Mouse (Mus musculus): ENCODE data around the gene Sall4. TPM values are rescaled to one million over a fixed set of nuclear protein-coding genes. Genes with fewer than 3 reads are reported as not detected.

Sall4 gene
- polyA plus RNA-seq, 1 experiment from 2014 or later: 5.4 TPM

DNA sequence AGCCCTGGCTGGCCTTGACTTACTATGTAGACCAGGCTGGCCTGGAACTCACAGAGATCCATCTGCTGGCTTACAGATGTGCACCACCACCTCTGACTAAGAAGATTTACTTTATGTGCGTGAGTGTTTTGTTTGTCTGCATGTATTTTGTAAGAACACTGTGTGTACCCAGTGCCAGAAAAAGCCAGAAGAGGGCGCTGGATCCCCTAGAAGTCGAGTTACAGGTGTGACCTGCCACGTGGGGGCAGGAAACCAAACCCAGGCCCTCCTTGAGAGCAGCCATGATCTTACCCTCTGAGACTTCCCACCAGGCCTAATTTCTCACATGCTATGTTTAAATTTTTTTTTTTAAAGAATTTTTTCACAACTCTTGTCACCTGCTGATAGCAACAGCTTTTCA is 48.0 kb downstream of the Sall4 start:
- H3K9ac ChIP-seq: no peak overlapping the region
- H3K27me3 ChIP-seq: no peaks in the 10 kb centered on the region
- no peaks in the 10 kb centered on the region for H3K9me3 ChIP-seq (replicated peaks)
- no peaks in the 10 kb centered on the region for H3K4me1 ChIP-seq (replicated peaks)
- H3K36me3 ChIP-seq: no peaks in the 10 kb centered on the region
- H3K27ac ChIP-seq: no peak overlapping the region
- WGBS (ENCODE audit: insufficient replicate concordance): 49% methylated on average over 4 of the region's 4 CpGs
- DNase-seq (no peak), ATAC-seq (ENCODE audit: low read depth) (no peak)
- no peak overlapping the region for H3K4me3 ChIP-seq (replicated peaks)
- no peak overlapping the region for H3K4me2 ChIP-seq

GRCm38 (mm10) chr2:168718735-168719134 is 49.0 kb downstream of the Sall4 start:
- 73% methylated on average over 10 of the region's 10 CpGs for WGBS (ENCODE audit: insufficient replicate concordance)
- Histone ChIP-seq H3K9me3 (replicated peaks) (no peaks in the 10 kb centered on the region), H3K4me3 (replicated peaks) (no peak overlapping the region), H3K27me3 (no peaks in the 10 kb centered on the region), H3K4me1 (replicated peaks) (no peaks in the 10 kb centered on the region), H3K4me2 (no peak overlapping the region), H3K36me3 (no peaks in the 10 kb centered on the region), H3K9ac (no peak overlapping the region), H3K27ac (no peak overlapping the region)
- ATAC-seq (ENCODE audit: low read depth) (no peak), DNase-seq (no peak)

DNA sequence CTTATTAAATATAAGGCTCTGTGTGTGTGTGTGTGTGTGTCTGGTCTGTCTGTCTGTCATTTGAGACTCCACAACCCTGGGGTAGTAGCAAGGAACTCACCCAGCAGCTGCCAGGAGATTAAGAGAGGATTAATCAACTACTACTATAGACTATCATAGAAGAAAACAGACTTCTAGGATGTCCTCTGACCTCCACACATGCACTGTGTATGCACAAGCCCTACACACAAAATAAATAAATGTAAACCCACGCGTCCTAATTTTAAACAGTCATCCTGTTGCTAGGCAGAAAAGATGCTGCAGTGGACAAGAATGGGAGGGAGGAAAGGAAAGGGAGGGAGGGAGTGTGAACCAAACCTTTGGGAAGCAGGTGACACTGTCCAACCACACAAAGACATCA is 49.5 kb downstream of the Sall4 start:
- H3K4me1 ChIP-seq (replicated peaks): no peaks in the 10 kb centered on the region
- no peak overlapping the region for H3K27ac ChIP-seq
- no peak overlapping the region for H3K4me3 ChIP-seq (replicated peaks)
- 74% methylated on average over 2 of the region's 2 CpGs for WGBS (ENCODE audit: insufficient replicate concordance)
- ATAC-seq (ENCODE audit: low read depth) (no peak), DNase-seq (no peak)
- no peaks in the 10 kb centered on the region for H3K9me3 ChIP-seq (replicated peaks)
- no peaks in the 10 kb centered on the region for H3K27me3 ChIP-seq
- no peaks in the 10 kb centered on the region for H3K36me3 ChIP-seq
- no peak overlapping the region for H3K4me2 ChIP-seq
- H3K9ac ChIP-seq: no peak overlapping the region

DNA sequence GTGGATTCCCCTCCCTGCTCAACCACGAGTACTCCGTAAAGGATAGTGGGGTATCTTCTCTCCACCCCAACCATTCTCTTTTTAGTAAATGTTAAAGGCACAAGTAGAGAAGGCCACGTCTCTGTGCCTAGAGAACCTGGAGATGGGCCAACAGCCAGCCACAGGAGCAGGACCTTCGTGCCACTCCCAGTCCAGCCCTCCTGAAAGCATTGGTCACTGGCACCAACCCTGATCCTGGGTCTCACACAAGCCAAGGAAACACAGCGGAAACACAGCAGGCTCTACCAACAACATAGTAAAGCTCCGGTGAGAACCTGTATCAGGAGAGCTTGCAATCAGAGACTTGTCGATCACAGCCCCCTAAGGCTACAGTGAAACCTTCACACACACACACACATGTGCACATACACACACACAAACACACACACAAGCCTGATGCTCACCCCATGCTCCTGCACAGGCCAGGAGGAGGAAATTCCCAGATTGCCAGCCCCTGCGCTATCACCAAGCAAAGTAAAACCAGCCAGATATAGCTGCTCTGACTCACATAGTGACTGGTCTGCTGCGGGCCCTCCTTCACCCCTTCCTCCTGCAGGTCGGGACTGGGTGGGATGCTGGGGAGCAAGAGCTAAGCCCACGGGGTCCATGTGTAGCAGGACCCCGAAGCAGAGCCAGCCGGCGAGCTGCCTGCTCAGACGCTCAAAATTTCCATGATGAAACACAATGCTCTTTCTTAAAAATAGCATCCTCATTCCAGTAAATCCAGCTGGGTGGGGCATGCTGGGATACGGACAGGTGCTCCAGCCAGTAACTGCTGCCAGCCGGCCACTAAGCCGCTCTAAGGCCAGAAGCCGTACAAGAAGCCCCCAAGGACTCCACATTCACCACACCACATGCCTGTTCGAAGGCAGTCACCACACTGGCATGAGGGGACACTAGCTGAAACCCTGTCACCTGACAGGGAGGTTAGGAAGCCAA is 55.3 kb downstream of the Sall4 start:
- no peak for ATAC-seq (ENCODE audit: low read depth)
- no peak overlapping the region for H3K4me2 ChIP-seq
- H3K4me1 ChIP-seq (replicated peaks): 0 out of 2 replicates have a peak, but pooled peaks cover 4% of the 10 kb centered on the region
- no peaks in the 10 kb centered on the region for H3K36me3 ChIP-seq
- WGBS (ENCODE audit: insufficient replicate concordance): 79% methylated on average over 20 of the region's 20 CpGs
- DNase-seq: no peak
- H3K27me3 ChIP-seq: no peaks in the 10 kb centered on the region
- no peaks in the 10 kb centered on the region for H3K9me3 ChIP-seq (replicated peaks)
- no peak overlapping the region for H3K9ac ChIP-seq
- H3K27ac ChIP-seq: no peak overlapping the region
- no peak overlapping the region for H3K4me3 ChIP-seq (replicated peaks)

DNA sequence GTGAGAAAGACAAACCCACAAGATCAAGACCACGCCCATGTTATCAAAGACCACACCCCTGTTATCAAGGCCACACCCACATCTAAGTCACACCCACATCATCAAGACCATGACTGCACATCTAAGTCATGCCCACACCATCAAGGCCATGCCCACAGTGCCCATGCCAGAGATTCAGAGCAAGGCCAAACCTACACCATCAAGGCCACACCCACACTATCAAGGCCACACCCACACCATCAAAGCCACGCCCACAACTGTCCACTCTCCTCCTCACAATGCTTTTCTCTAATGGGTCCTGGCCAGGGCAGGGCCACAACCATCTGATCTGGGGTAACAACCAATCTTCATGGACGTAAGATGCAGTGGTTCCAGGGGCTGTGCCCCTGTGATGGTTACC is 56.8 kb downstream of the Sall4 start:
- no peak overlapping the region for H3K9ac ChIP-seq
- ATAC-seq (ENCODE audit: low read depth) (no peak), DNase-seq (no peak)
- no peaks in the 10 kb centered on the region for H3K9me3 ChIP-seq (replicated peaks)
- no peaks in the 10 kb centered on the region for H3K36me3 ChIP-seq
- no peaks in the 10 kb centered on the region for H3K27me3 ChIP-seq
- no peak overlapping the region for H3K27ac ChIP-seq
- 0 out of 2 replicates have a peak, but pooled peaks cover 4% of the 10 kb centered on the region for H3K4me1 ChIP-seq (replicated peaks)
- no peak overlapping the region for H3K4me3 ChIP-seq (replicated peaks)
- 48% methylated on average over 3 of the region's 3 CpGs for WGBS (ENCODE audit: insufficient replicate concordance)
- H3K4me2 ChIP-seq: no peak overlapping the region

DNA sequence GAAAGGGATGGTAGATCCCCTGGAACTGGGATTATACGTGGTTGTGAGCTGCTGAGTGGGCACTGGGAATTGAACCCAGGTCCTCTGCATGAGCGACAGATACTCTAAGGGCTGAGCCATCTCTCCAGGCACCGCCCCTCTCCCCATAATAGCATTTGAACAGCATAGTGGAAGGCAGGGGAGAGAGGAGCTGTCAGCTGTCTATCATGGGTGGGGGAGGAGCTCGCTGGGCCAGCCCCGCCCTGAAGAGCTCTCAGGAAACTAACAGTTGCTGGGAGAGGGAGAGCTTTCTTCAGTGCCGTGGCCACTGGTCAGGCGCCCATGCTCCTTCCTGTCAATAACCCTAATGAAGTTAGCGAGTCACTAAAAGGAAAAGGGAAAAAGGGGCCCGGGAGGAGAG is 60.0 kb downstream of the Sall4 start:
- Histone ChIP-seq H3K9ac (no peak overlapping the region), H3K4me1 (replicated peaks) (0 out of 2 replicates have a peak, but pooled peaks cover 7% of the 10 kb centered on the region), H3K9me3 (replicated peaks) (no peaks in the 10 kb centered on the region), H3K4me2 (no peak overlapping the region), H3K27me3 (no peaks in the 10 kb centered on the region), H3K4me3 (replicated peaks) (no peak overlapping the region), H3K27ac (no peak overlapping the region), H3K36me3 (no peaks in the 10 kb centered on the region)
- ATAC-seq (ENCODE audit: low read depth) (0 out of 2 replicates have a peak, but pooled peaks have one; percentile 39), DNase-seq (no peak)
- 26% methylated on average over 9 of the region's 9 CpGs for WGBS (ENCODE audit: insufficient replicate concordance)

- no peak overlapping the region for H3K27ac ChIP-seq
- no peaks in the 10 kb centered on the region for H3K27me3 ChIP-seq
- no peak overlapping the region for H3K9ac ChIP-seq
- 61% methylated on average over 13 of the region's 13 CpGs for WGBS (ENCODE audit: insufficient replicate concordance)
- H3K4me3 ChIP-seq (replicated peaks): no peak overlapping the region
- ATAC-seq (ENCODE audit: low read depth): no peak
- 0 out of 2 replicates have a peak, but pooled peaks cover 3% of the 10 kb centered on the region for H3K4me1 ChIP-seq (replicated peaks)
- no peaks in the 10 kb centered on the region for H3K9me3 ChIP-seq (replicated peaks)
- no peaks in the 10 kb centered on the region for H3K36me3 ChIP-seq
- H3K4me2 ChIP-seq: no peak overlapping the region
- no peak for DNase-seq
Observed at GRCm38 (mm10) chr2:168702266-168702665, 65.5 kb downstream of the Sall4 start.

Other genes starting within 250 kb of the Sall4 start
- gene Nfatc2, start 166.3 kb downstream of the Sall4 start, polyA plus RNA-seq (2015; fragmentation: Nextera tagmentation; extraction: Ambion mirVana): 0.08 and 0.21 TPM in 2 replicates
- gene Atp9a, start 25.5 kb downstream of the Sall4 start, polyA plus RNA-seq (2015; fragmentation: Nextera tagmentation; extraction: Ambion mirVana): 1.8 and 2.1 TPM in 2 replicates
- gene Zfp64, start 187.6 kb upstream of the Sall4 start, polyA plus RNA-seq (2015; fragmentation: Nextera tagmentation; extraction: Ambion mirVana): 12.0 and 13.7 TPM in 2 replicates

Measured in liver, embryonic 13.5 days (tissue).